Mouse (Mus musculus) lung, embryonic 15.5 days (tissue): ENCODE measurements around the gene Spx. TPM values are rescaled to one million over a fixed set of nuclear protein-coding genes. Genes with fewer than 3 reads are reported as not detected.
A peak's percentile ranks its signal among the peaks of the same experiment; 100 is the strongest.

Experiments used
- ATAC-seq: fragments of 200-750 bp; cut with Nextera tagmentation; 2 replicates; pipeline ENCODE4 v1.8.0; 2017; ENCODE audit warnings: moderate number of reproducible peaks, borderline replicate concordance; ENCODE audit not compliant: low FRiP score, low TSS enrichment; ENCODE audit errors: extremely low read depth
- H3K27ac ChIP-seq: fragments of 300-500 bp; sonication (generic); 2 replicates; pipeline ENCODE4 v1.5.1; 2015; ENCODE audit warnings: moderate library complexity, mild to moderate bottlenecking, inconsistent platforms
- H3K27me3 ChIP-seq: fragments of 300-500 bp; sonication (generic); 2 replicates; pipeline ENCODE4 v1.6.1; 2015; ENCODE audit warnings: inconsistent platforms
- H3K36me3 ChIP-seq: fragments of 300-500 bp; sonication (generic); 2 replicates; pipeline ENCODE4 v1.6.1; 2015; ENCODE audit warnings: inconsistent platforms
- H3K4me1 ChIP-seq: fragments of 300-500 bp; sonication (generic); 2 replicates; pipeline ENCODE4 v1.6.1; 2015; ENCODE audit warnings: inconsistent platforms
- H3K4me2 ChIP-seq: fragments of 300-500 bp; sonication (generic); 2 replicates; pipeline ENCODE4 v1.6.1; 2015; ENCODE audit warnings: inconsistent platforms, mild to moderate bottlenecking, moderate library complexity
- H3K4me3 ChIP-seq: fragments of 300-500 bp; sonication (generic); 2 replicates; pipeline ENCODE4 v1.5.1; 2015; ENCODE audit warnings: mild to moderate bottlenecking, inconsistent platforms
- H3K9ac ChIP-seq: fragments of 300-500 bp; sonication (generic); 2 replicates; pipeline ENCODE4 v1.6.1; 2015; ENCODE audit warnings: inconsistent platforms
- H3K9me3 ChIP-seq: fragments of 300-500 bp; sonication (generic); 2 replicates; pipeline ENCODE4 v1.6.1; 2016; ENCODE audit warnings: inconsistent platforms
- WGBS: fragments of 180-500 bp; shearing (Covaris S2); methylation state at CpG from one replicate; pipeline ENCODE4 v1.1.7; 2015; 5-methylcytosine and 5-hydroxymethylcytosine counted together
- polyA plus RNA-seq: library from polyadenylated mRNA; unstranded; fragments of >200 nt; fragmentation: Nextera tagmentation; extraction: Ambion mirVana; gene quantifications from 2 replicates; pipeline ENCODE4 v1.2.1, GENCODE M21; 2015

The Spx gene
- 0.61 and 0.91 TPM in 2 replicates for polyA plus RNA-seq

DNA sequence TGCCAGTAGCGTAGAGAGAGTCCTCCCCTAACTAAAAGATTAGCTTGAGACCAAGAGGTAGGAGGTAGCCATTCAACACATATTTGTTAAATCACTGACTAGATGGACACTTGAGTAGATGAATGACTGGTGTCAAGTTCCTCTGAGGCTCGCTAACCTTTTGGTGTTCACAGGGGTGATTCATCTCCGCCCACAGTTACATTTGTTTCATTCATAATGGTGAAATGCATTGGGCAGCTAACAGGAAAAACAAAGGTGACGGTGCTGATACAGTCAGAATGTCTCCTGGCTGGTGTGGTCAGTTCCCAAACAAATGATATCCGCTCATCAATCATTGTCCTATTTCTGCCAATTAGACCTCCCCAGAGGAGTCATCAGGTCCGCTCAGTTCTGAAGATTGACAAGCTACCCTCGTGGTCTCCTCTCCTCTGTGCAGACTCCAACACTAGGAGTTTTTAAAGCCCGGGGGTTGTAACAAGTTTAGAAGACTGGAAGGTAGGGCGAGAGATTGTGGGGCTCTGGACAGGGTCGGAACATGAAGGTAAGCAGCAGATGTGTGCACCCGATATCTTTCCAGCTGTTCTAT lies at the start of gene Spx:
TSS of gene Spx (plus strand) at position 536 of the 586 bp plus-strand sequence.
- no peak within 1 kb of the TSS for H3K4me3 ChIP-seq
- no peaks in the 10 kb centered on the region for H3K36me3 ChIP-seq
- H3K9me3 ChIP-seq: no peaks in the 10 kb centered on the region
- peaks cover 29% of the 10 kb centered on the region for H3K27me3 ChIP-seq
- no peak within 1 kb of the TSS for H3K9ac ChIP-seq
- H3K27ac ChIP-seq: peak within 1 kb of the TSS; percentile 16; the same call in 1 of the 2 replicates
- H3K4me1 ChIP-seq: peaks cover 10% of the 10 kb centered on the region
- H3K4me2 ChIP-seq: peak within 1 kb of the TSS; percentile 45; the same call in 1 of the 2 replicates
- ATAC-seq: no peak
- WGBS: 48% methylated on average over 11 of the region's 11 CpGs

GRCm38 (mm10) chr6:142365742-142366472 lies 47.3 kb upstream of the Spx start:
- Histone ChIP-seq H3K27ac (no peak overlapping the region), H3K36me3 (peaks cover 35% of the 10 kb centered on the region)

GRCm38 (mm10) chr6:142366473-142367018 lies 46.7 kb upstream of the Spx start:
- H3K36me3 ChIP-seq: peaks cover 33% of the 10 kb centered on the region
- ATAC-seq: no peak

More at GRCm38 (mm10) chr6:142365742-142366472, 47.3 kb upstream of the Spx start:
- ATAC-seq: no peak
- Histone ChIP-seq H3K4me2 (no peak overlapping the region), H3K27me3 (no peaks in the 10 kb centered on the region), H3K4me3 (no peak overlapping the region), H3K4me1 (no peaks in the 10 kb centered on the region), H3K9ac (no peak overlapping the region), H3K9me3 (no peaks in the 10 kb centered on the region)
- WGBS: 71% methylated on average over 8 of the region's 8 CpGs

DNA sequence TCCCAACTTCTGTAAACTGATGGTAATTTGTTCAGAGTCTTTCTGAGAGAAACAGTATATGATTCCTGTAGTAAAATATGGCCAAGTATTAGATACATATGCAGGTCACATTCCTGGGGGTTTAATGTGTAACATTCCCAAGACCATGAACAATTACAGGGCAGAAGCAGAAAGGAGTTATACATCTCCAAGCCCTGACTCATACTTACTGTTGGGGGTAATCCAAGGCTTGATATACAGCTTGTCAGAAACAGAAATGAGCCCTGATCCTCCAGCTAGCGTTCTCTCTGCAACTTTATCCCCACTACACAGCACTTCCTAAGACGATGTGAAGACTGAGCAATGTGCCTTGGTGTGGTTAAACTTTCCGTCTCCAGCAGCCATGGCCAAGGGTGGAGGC lies 45.7 kb upstream of the Spx start:
- no peak for ATAC-seq
- H3K36me3 ChIP-seq: peaks cover 32% of the 10 kb centered on the region
- H3K27ac ChIP-seq: no peak overlapping the region
- H3K9me3 ChIP-seq: no peaks in the 10 kb centered on the region
- H3K4me2 ChIP-seq: no peak overlapping the region
- 96% methylated on average over 3 of the region's 3 CpGs for WGBS
- H3K4me1 ChIP-seq: no peaks in the 10 kb centered on the region
- H3K27me3 ChIP-seq: no peaks in the 10 kb centered on the region
- H3K9ac ChIP-seq: no peak overlapping the region
- H3K4me3 ChIP-seq: no peak overlapping the region

More at GRCm38 (mm10) chr6:142366473-142367018, 46.7 kb upstream of the Spx start:
- WGBS: 88% methylated on average over 10 of the region's 10 CpGs
- H3K27ac ChIP-seq: no peak overlapping the region
- no peaks in the 10 kb centered on the region for H3K27me3 ChIP-seq
- no peaks in the 10 kb centered on the region for H3K9me3 ChIP-seq
- no peaks in the 10 kb centered on the region for H3K4me1 ChIP-seq
- H3K4me3 ChIP-seq: no peak overlapping the region
- H3K4me2 ChIP-seq: no peak overlapping the region
- H3K9ac ChIP-seq: no peak overlapping the region

DNA sequence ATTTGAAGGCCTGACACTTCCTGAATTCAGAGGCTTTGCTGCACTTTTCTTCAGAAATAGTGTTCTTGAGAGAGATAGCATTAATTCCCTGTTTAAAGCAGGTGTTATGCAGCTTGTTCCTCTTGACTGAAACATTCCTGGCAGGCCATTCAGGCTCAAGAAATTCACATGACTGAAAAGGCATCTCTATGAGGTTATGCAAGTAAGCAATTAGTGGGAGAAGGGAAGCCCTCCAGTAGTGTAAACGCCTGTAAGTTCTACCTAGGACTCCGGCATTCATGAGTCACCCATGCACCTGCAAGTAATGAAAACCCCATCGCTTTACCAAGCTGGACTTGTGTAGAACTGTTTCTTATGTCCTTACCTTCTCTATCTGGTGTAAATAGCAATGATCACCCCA lies 43.7 kb upstream of the Spx start:
- H3K4me3 ChIP-seq: no peak overlapping the region
- ATAC-seq: no peak
- no peak overlapping the region for H3K4me2 ChIP-seq
- peaks cover 34% of the 10 kb centered on the region for H3K36me3 ChIP-seq
- H3K27me3 ChIP-seq: no peaks in the 10 kb centered on the region
- H3K9ac ChIP-seq: no peak overlapping the region
- no peak overlapping the region for H3K27ac ChIP-seq
- no peaks in the 10 kb centered on the region for H3K9me3 ChIP-seq
- no peaks in the 10 kb centered on the region for H3K4me1 ChIP-seq
- 84% methylated on average over 3 of the region's 3 CpGs for WGBS

DNA sequence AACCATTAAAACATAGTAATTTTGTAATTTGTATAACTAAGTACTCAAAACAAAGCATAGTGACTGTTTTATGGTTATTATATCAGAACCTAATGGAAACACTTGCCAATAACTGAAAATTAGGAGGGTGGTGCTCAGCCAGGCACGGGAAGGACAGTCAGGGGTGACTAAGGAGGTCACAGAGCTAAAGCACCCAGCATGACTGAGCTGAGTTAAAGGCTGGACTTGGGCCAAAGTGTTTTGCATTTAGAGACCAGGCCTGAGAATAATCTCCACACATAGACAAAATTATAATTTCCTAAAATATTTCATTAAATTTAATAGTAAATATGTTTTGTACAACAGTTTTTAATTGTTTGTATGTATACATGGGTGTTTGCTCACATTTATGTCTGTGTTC lies 36.2 kb upstream of the Spx start:
- no peaks in the 10 kb centered on the region for H3K27me3 ChIP-seq

GRCm38 (mm10) chr6:142378576-142379330 lies 34.5 kb upstream of the Spx start:
- Histone ChIP-seq H3K4me1 (no peaks in the 10 kb centered on the region), H3K36me3 (peaks cover 13% of the 10 kb centered on the region; the same call in 1 of the 2 replicates), H3K27me3 (no peaks in the 10 kb centered on the region), H3K4me2 (no peak overlapping the region), H3K27ac (no peak overlapping the region), H3K9me3 (no peaks in the 10 kb centered on the region), H3K4me3 (no peak overlapping the region), H3K9ac (no peak overlapping the region)
- no peak for ATAC-seq
- WGBS: 70% methylated on average over 8 of the region's 8 CpGs

More for the DNA sequence above, 36.2 kb upstream of the Spx start:
- Histone ChIP-seq H3K4me3 (no peak overlapping the region), H3K9me3 (no peaks in the 10 kb centered on the region), H3K36me3 (peaks cover 22% of the 10 kb centered on the region; the same call in 1 of the 2 replicates), H3K27ac (no peak overlapping the region), H3K9ac (no peak overlapping the region), H3K4me1 (no peaks in the 10 kb centered on the region), H3K4me2 (no peak overlapping the region)
- ATAC-seq: no peak
- WGBS: 63% methylated on average over 1 of the region's 1 CpGs

GRCm38 (mm10) chr6:142379961-142380360 lies 33.3 kb upstream of the Spx start:
- Histone ChIP-seq H3K27ac (no peak overlapping the region), H3K4me3 (no peak overlapping the region), H3K4me2 (no peak overlapping the region), H3K4me1 (no peaks in the 10 kb centered on the region), H3K36me3 (peaks cover 11% of the 10 kb centered on the region; the same call in 1 of the 2 replicates), H3K9ac (no peak overlapping the region), H3K9me3 (no peaks in the 10 kb centered on the region), H3K27me3 (no peaks in the 10 kb centered on the region)
- 75% methylated on average over 6 of the region's 6 CpGs for WGBS
- ATAC-seq: no peak

- Histone ChIP-seq H3K9ac (no peak overlapping the region), H3K27me3 (no peaks in the 10 kb centered on the region), H3K27ac (no peak overlapping the region), H3K36me3 (peaks cover 4% of the 10 kb centered on the region; the same call in 1 of the 2 replicates), H3K9me3 (no peaks in the 10 kb centered on the region), H3K4me3 (no peak overlapping the region), H3K4me1 (peaks cover 5% of the 10 kb centered on the region; the same call in 1 of the 2 replicates), H3K4me2 (no peak overlapping the region)
- ATAC-seq: no peak
- WGBS: 82% methylated on average over 7 of the region's 7 CpGs
These were observed 31.6 kb upstream of the Spx start for GRCm38 (mm10) chr6:142381615-142382014.

- 87% methylated on average over 9 of the region's 9 CpGs for WGBS
- Histone ChIP-seq H3K4me1 (peaks cover 14% of the 10 kb centered on the region), H3K4me2 (no peak overlapping the region), H3K9ac (no peak overlapping the region), H3K27me3 (no peaks in the 10 kb centered on the region), H3K36me3 (no peaks in the 10 kb centered on the region), H3K4me3 (no peak overlapping the region), H3K9me3 (no peaks in the 10 kb centered on the region), H3K27ac (no peak overlapping the region)
- ATAC-seq: no peak
These were observed 28.7 kb upstream of the Spx start for GRCm38 (mm10) chr6:142384521-142384920.

- no peak for ATAC-seq
- no peaks in the 10 kb centered on the region for H3K36me3 ChIP-seq
These were observed 26.8 kb upstream of the Spx start for GRCm38 (mm10) chr6:142386285-142387010.

More at GRCm38 (mm10) chr6:142386285-142387010, 26.8 kb upstream of the Spx start:
- H3K4me1 ChIP-seq: peaks cover 14% of the 10 kb centered on the region
- peak overlapping the region; percentile 41 for H3K9ac ChIP-seq
- H3K27me3 ChIP-seq: no peaks in the 10 kb centered on the region
- H3K9me3 ChIP-seq: no peaks in the 10 kb centered on the region
- H3K27ac ChIP-seq: no peak overlapping the region
- H3K4me2 ChIP-seq: peak overlapping the region; percentile 74
- peak overlapping the region; percentile 88 for H3K4me3 ChIP-seq
- 2% methylated on average over 31 of the region's 31 CpGs for WGBS
